Mouse (Mus musculus) olfactory bulb, adult 2 months (tissue): ENCODE results near the gene Dpf3. TPM values are rescaled to one million over a fixed set of nuclear protein-coding genes. Genes with fewer than 3 reads are reported as not detected.

Source experiments
- H3K27ac ChIP-seq: fragments of 200-500 bp; 2 replicates; pipeline ENCODE4 v1.5.1; 2012; ENCODE audit warnings: low read depth, low read length; ENCODE audit not compliant: insufficient read depth
- H3K4me1 ChIP-seq: fragments of 200-500 bp; 2 replicates; pipeline ENCODE4 v1.6.1; 2012; ENCODE audit warnings: low read length; ENCODE audit not compliant: control insufficient read depth, insufficient read depth
- H3K4me3 ChIP-seq: fragments of 200-500 bp; 2 replicates; pipeline ENCODE4 v1.5.1; 2012; ENCODE audit warnings: mild to moderate bottlenecking, low read depth, low read length, moderate library complexity; ENCODE audit not compliant: insufficient read depth
- CTCF ChIP-seq: fragments of 200-500 bp; IDR thresholded peaks from 2 replicates; pipeline ENCODE4 v1.5.1; 2012; ENCODE audit warnings: low read depth, mild to moderate bottlenecking, low read length, moderate library complexity; ENCODE audit not compliant: insufficient read depth
- POLR2A ChIP-seq: fragments of 200-500 bp; IDR thresholded peaks from 2 replicates; pipeline ENCODE4 v1.6.1; 2012; ENCODE audit warnings: mild to moderate bottlenecking, low read depth, low read length, moderate library complexity; ENCODE audit not compliant: insufficient read depth
- WGBS: fragments of 180-500 bp; shearing (Covaris S2); methylation state at CpG from one replicate; pipeline ENCODE4 v1.1.7; 2018; 5-methylcytosine and 5-hydroxymethylcytosine counted together
- polyA plus RNA-seq: library from polyadenylated mRNA; stranded (reverse); fragments of >200 nt; gene quantifications from 2 replicates; pipeline ENCODE4 v1.2.4, GENCODE M21; 2012; ENCODE audit warnings: low replicate concordance; ENCODE audit not compliant: missing spikeins, insufficient read depth, insufficient read length

Gene Dpf3
- polyA plus RNA-seq, 1 experiment = not detected

DNA sequence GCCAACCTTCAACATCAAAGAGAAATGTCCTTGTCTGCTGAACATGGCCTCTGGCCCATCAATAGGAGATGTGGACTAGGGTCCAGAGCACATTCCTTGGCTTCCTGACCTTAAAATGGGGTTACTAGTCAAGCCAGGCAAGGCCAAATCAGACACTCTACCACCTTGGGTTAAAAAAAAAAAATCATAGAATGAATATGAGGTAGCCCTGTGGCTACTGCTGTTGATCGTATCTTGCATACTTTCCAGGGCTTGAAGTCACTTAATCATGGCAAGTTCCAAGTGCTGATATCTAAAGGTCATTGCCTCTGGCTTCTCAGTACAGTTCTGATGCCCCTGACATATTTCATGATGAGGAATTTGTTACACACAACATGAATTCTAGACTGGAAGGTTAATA is 160.1 kb downstream of the Dpf3 start:
- Histone ChIP-seq H3K4me1 (peaks cover 14% of the 10 kb centered on the region), H3K27ac (no peak overlapping the region), H3K4me3 (no peak overlapping the region)
- 95% methylated on average over 1 of the region's 1 CpGs for WGBS
- TF ChIP-seq POLR2A = no peak
- no peak for TF ChIP-seq CTCF

DNA sequence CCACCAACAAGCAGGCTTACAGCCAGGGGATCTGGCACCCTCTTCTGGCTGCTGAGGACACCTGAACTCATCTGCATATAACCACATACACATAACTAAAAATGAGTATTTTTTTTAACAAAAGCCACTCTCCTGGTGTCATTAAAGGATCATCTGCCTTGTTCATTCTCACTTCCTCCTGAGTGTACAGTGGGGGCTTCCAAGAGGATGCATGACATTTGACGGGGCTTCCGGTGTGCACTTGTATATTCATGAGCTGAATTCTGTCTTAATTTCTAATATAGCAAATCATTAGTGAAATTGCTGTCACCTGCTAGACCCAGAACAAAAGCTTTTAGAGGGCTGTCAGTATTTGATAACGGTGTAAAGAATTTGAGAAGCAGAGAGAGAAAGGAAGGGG is 166.8 kb downstream of the Dpf3 start:
- no peak overlapping the region for H3K27ac ChIP-seq
- TF ChIP-seq POLR2A (no peak), CTCF (no peak)
- no peak overlapping the region for H3K4me3 ChIP-seq
- 74% methylated on average over 3 of the region's 3 CpGs for WGBS
- peaks cover 7% of the 10 kb centered on the region for H3K4me1 ChIP-seq

- H3K4me3 ChIP-seq = no peak overlapping the region
- WGBS = 83% methylated on average over 8 of the region's 8 CpGs
- TF ChIP-seq POLR2A (no peak), CTCF (no peak)
- no peak overlapping the region for H3K27ac ChIP-seq
- H3K4me1 ChIP-seq = peaks cover 7% of the 10 kb centered on the region
These were observed 169.7 kb downstream of the Dpf3 start for GRCm38 (mm10) chr12:83317646-83318443.

DNA sequence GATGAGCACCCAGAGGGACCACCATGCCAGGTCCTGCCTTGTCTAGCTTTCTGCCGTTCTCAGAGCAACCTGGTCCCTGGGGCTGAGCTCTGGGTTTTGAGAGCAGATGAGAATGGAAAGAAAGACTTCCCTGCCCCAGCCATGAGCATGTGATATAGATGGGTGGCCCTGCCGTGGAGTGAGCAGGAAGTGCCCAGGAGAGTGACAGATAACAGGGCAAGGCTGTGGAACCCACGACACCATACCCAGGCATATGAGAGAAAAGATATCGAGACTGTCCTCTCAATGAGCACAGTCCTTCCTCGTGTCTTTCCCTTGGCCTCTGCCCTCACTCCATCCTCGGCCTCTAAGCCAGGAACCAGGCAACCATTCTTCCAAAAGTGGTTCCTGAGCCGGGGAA is 172.8 kb downstream of the Dpf3 start:
- 82% methylated on average over 7 of the region's 7 CpGs for WGBS
- no peak overlapping the region for H3K27ac ChIP-seq
- no peak overlapping the region for H3K4me3 ChIP-seq
- H3K4me1 ChIP-seq = peaks cover 7% of the 10 kb centered on the region
- TF ChIP-seq CTCF (no peak), POLR2A (no peak)

GRCm38 (mm10) chr12:83312818-83313217 is 174.7 kb downstream of the Dpf3 start:
- peaks cover 15% of the 10 kb centered on the region for H3K4me1 ChIP-seq
- WGBS = 93% methylated on average over 9 of the region's 9 CpGs

GRCm38 (mm10) chr12:83310567-83310966 is 176.9 kb downstream of the Dpf3 start:
- TF ChIP-seq POLR2A = no peak
- no peak for TF ChIP-seq CTCF
- H3K4me3 ChIP-seq = no peak overlapping the region
- 74% methylated on average over 11 of the region's 11 CpGs for WGBS

More at GRCm38 (mm10) chr12:83312818-83313217, 174.7 kb downstream of the Dpf3 start:
- Histone ChIP-seq H3K27ac (no peak overlapping the region), H3K4me3 (no peak overlapping the region)
- TF ChIP-seq CTCF (no peak), POLR2A (no peak)

GRCm38 (mm10) chr12:83309031-83309804 is 178.3 kb downstream of the Dpf3 start:
- TF ChIP-seq CTCF = no peak
- TF ChIP-seq POLR2A = no peak
- H3K4me1 ChIP-seq = peaks cover 8% of the 10 kb centered on the region
- H3K4me3 ChIP-seq = no peak overlapping the region
- 81% methylated on average over 11 of the region's 11 CpGs for WGBS
- no peak overlapping the region for H3K27ac ChIP-seq

More at GRCm38 (mm10) chr12:83310567-83310966, 176.9 kb downstream of the Dpf3 start:
- Histone ChIP-seq H3K27ac (no peak overlapping the region), H3K4me1 (peaks cover 8% of the 10 kb centered on the region)

DNA sequence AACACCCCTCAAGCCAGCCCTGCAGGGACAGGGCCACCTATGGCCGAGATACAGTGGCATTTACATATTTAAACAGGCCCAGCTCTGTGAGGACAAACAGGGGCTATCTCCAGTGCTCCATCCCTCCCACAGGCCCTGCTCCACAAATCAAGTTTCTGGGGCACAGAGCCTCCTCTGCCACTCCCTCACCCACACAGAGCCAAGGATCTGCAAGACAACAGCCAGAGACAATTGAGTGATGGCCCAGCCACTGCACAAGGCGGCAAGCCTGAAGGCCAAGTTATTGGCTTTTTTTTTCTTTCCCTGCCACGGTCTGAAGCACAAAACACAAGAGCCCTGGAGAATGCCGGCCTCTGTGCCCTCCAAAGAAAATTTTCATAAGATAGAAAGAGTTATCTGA is 178.9 kb downstream of the Dpf3 start:
- Histone ChIP-seq H3K4me3 (no peak overlapping the region), H3K27ac (no peak overlapping the region), H3K4me1 (peaks cover 10% of the 10 kb centered on the region)
- WGBS = 82% methylated on average over 4 of the region's 4 CpGs
- TF ChIP-seq POLR2A = no peak
- no peak for TF ChIP-seq CTCF

GRCm38 (mm10) chr12:83303221-83303620 is 184.3 kb downstream of the Dpf3 start:
- H3K4me3 ChIP-seq = no peak overlapping the region
- WGBS = 78% methylated on average over 6 of the region's 6 CpGs
- peaks cover 22% of the 10 kb centered on the region for H3K4me1 ChIP-seq
- TF ChIP-seq POLR2A (no peak), CTCF (no peak)
- H3K27ac ChIP-seq = peak overlapping the region; percentile 58; the same call in 1 of the 2 replicates
